Mouse (Mus musculus): ENCODE measurements around the gene Metrn.

DNA sequence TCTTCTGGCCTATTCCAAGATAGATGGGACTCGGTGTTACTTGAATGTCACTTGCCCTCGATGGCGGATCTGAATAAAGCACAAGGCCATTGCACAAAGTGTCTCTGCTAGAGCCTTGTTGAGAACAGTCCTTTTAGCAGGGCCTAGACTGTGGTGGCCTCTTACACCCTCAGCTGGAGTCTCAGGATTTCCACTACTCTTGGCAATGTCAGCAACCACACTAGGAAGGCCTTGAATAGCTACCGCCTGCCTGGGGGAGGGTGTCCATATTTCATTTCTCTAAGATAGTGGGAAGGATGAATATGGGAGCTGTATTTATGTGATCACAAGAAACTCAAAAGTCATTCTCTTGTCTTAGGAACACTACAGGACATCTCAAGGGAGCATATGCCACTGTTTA is 48.7 kb downstream of the Metrn start:
- TF ChIP-seq CTCF (IDR thresholded peaks at IDR 0.05), result no peak
- TF ChIP-seq POLR2A (IDR thresholded peaks at IDR 0.05; ENCODE audit: insufficient read depth, low read depth, low read length), result no peak
- no peak for TF ChIP-seq EP300 (IDR thresholded peaks at IDR 0.05; ENCODE audit: insufficient read depth, low read depth, low read length)

Data from heart, adult 2 months (tissue).